8 mouse cellular contexts compared by ENCODE assay signal in genomic region chr19:46607424-46607823, GRCm38 (mm10). TPM values are rescaled to one million over a fixed set of nuclear protein-coding genes. Genes with fewer than 3 reads are reported as not detected.
DNase-seq lines count a peak whose midpoint lies in the region; ATAC-seq and TF ChIP-seq lines count a peak whose summit lies in the region.

No protein-coding gene starts in this region.

- intact Hi-C loops in heart, postnatal 14 days (cut with DNase I), result loop anchor here (2.0 kb wide), 1 partner anchor 39 kb away; no protein-coding TSS in a partner anchor

- H3K27ac ChIP-seq in MEL (ENCODE audit: control insufficient read depth, low read depth, low read length), result no peak overlapping the region
- no peak overlapping the region for H3K27ac ChIP-seq in forebrain, embryonic 14.5 days (ENCODE audit: low read depth, low read length)

- no peak overlapping the region for H3K9ac ChIP-seq in MEL (ENCODE audit: control insufficient read depth, low read depth, low read length, poor library complexity, severe bottlenecking)
- H3K9ac ChIP-seq in forebrain, embryonic 14.5 days (ENCODE audit: low read length), result no peak overlapping the region

- ATAC-seq in forebrain, embryonic 14.5 days, result no peak

- no peaks in the 10 kb centered on the region for H3K27me3 ChIP-seq in MEL (ENCODE audit: control insufficient read depth in 1 of 2, insufficient read depth in 2 of 2, low read length in 2 of 2)
- H3K27me3 ChIP-seq in forebrain, embryonic 14.5 days (replicated peaks; ENCODE audit: control insufficient read depth, insufficient read depth, low read length), result no peaks in the 10 kb centered on the region

- TF ChIP-seq RAD21 in MEL (IDR thresholded peaks at IDR 0.05; ENCODE audit: low read depth, low read length), result peak; percentile 26

- DNase-seq in kidney, adult 9 months, result peak; percentile 43
- DNase-seq in kidney, adult 11 months, result no peak
- DNase-seq in MEL (ENCODE audit: low read depth, low spot score), result peak; percentile 89
- DNase-seq in heart, postnatal 14 days, result peak; percentile 43 to 44
- DNase-seq in naive thymus-derived CD4-positive, alpha-beta T cell, adult 2 months (ENCODE audit: low read depth), result peak; percentile 68
- no peak for DNase-seq in frontal cortex, postnatal 10 days (ENCODE audit: low spot score in 2 of 2)
- DNase-seq in forebrain, embryonic 14.5 days (ENCODE audit: low spot score), result no peak
- no peak for DNase-seq in ovary, postnatal 36 days (ENCODE audit: low spot score)

- no peak overlapping the region for H3K4me3 ChIP-seq in MEL (ENCODE audit: control insufficient read depth in 1 of 2, insufficient read depth in 1 of 2, low read depth in 2 of 2, low read length in 2 of 2)
- H3K4me3 ChIP-seq in forebrain, embryonic 14.5 days (ENCODE audit: low read depth, low read length), result no peak overlapping the region

- H3K79me2 ChIP-seq in MEL (ENCODE audit: control insufficient read depth, insufficient read depth, low read length, poor library complexity), result peaks cover 17% of the 10 kb centered on the region

- TF ChIP-seq CTCF in MEL (IDR thresholded peaks at IDR 0.05 in 2 of 3, conservative IDR thresholded peaks at IDR 0.05 in 1 of 3; ENCODE audit: control insufficient read depth in 1 of 3, insufficient read depth in 1 of 3, low read depth in 2 of 3, low read length in 3 of 3, poor library complexity in 1 of 3, severe bottlenecking in 1 of 3), result peak; percentile 63 to 71 (median 67)

- WGBS in forebrain, embryonic 14.5 days, result 74% methylated on average over 7 of the region's 7 CpGs

- H3K4me2 ChIP-seq in forebrain, embryonic 14.5 days (ENCODE audit: low read length), result no peak overlapping the region

- no peak for TF ChIP-seq EP300 in MEL (IDR thresholded peaks at IDR 0.05; ENCODE audit: low read depth in 1 of 2, low read length in 2 of 2)

- peaks cover 5 to 14% of the 10 kb centered on the region in 2 experiments; a peak in 2 of 4 replicates for H3K4me1 ChIP-seq in MEL (ENCODE audit: control insufficient read depth in 1 of 2, insufficient read depth in 2 of 2, low read length in 2 of 2)
- no peaks in the 10 kb centered on the region for H3K4me1 ChIP-seq in forebrain, embryonic 14.5 days (ENCODE audit: control insufficient read depth, insufficient read depth, low read length)

- peaks cover 4 to 6% of the 10 kb centered on the region in 2 experiments; a peak in 3 of 4 replicates for H3K36me3 ChIP-seq in MEL (ENCODE audit: control insufficient read depth in 1 of 2, insufficient read depth in 2 of 2, low read length in 2 of 2)
- peaks cover 41% of the 10 kb centered on the region for H3K36me3 ChIP-seq in forebrain, embryonic 14.5 days (ENCODE audit: control insufficient read depth, insufficient read depth, low read length)

- no peaks in the 10 kb centered on the region for H3K9me3 ChIP-seq in MEL (replicated peaks; ENCODE audit: insufficient read depth, low read length)
- no peaks in the 10 kb centered on the region for H3K9me3 ChIP-seq in forebrain, embryonic 14.5 days (replicated peaks; ENCODE audit: control insufficient read depth, low read length)

- TF ChIP-seq POLR2A in MEL (IDR thresholded peaks at IDR 0.05; ENCODE audit: control insufficient read depth in 1 of 2, insufficient read depth in 1 of 2, low read depth in 1 of 2, low read length in 2 of 2, poor library complexity in 1 of 2), result no peak

TF ChIP-seq in MEL, 35 proteins besides CTCF, POLR2A, EP300 and RAD21:
- TF ChIP-seq MEF2A (IDR thresholded peaks at IDR 0.05; ENCODE audit: extremely low read depth, insufficient replicate concordance, low read depth, low read length, poor library complexity, severe bottlenecking) (no peak), HCFC1 (IDR thresholded peaks at IDR 0.05; ENCODE audit: low read depth, low read length) (no peak), ZMIZ1 (IDR thresholded peaks at IDR 0.05; ENCODE audit: low read depth, low read length) (no peak), TBP (IDR thresholded peaks at IDR 0.05; ENCODE audit: low read depth, low read length) (0 out of 2 replicates have a peak, but pooled peaks have one; percentile 32), MYC (IDR thresholded peaks at IDR 0.05; ENCODE audit: low read depth, low read length) (0 out of 2 replicates have a peak, but pooled peaks have one; percentile 28), POLR2AphosphoS2 (IDR thresholded peaks at IDR 0.05; ENCODE audit: low read length) (no peak), JUND (IDR thresholded peaks at IDR 0.05; ENCODE audit: low read depth, low read length) (no peak), ELF1 (IDR thresholded peaks at IDR 0.05; ENCODE audit: low read depth, low read length) (0 out of 2 replicates have a peak, but pooled peaks have one; percentile 12), SIN3A (IDR thresholded peaks at IDR 0.05; ENCODE audit: low read length) (0 out of 2 replicates have a peak, but pooled peaks have one; percentile 43), SMC3 (IDR thresholded peaks at IDR 0.05; ENCODE audit: low read depth, low read length) (peak; percentile 61), MYB (IDR thresholded peaks at IDR 0.05; ENCODE audit: low read depth, low read length) (no peak), MAZ (IDR thresholded peaks at IDR 0.05; ENCODE audit: low read depth, low read length) (0 out of 2 replicates have a peak, but pooled peaks have one; percentile 11), USF2 (IDR thresholded peaks at IDR 0.05; ENCODE audit: borderline replicate concordance in 1 of 2, insufficient read depth in 1 of 2, low read depth in 1 of 2, low read length in 2 of 2) (no peak), E2F4 (IDR thresholded peaks at IDR 0.05; ENCODE audit: borderline replicate concordance, low read depth, low read length) (no peak)

RNA-seq across cellular contexts. Expression of gene Wbp1l, which starts 8.5 kb away (rescaled TPM):
- 47.0 and 52.9 TPM in 2 replicates for total RNA-seq in MEL (2012; rRNA removed)
- 10 to 100 TPM in 1 of 2 experiments, not detected in 1; 70.0 TPM for polyA plus RNA-seq in MEL (2012; ENCODE audit: insufficient read depth in 1 of 2, insufficient read length in 2 of 2, low read depth in 1 of 2, low replicate concordance in 2 of 2, missing spikeins in 1 of 2)
- total RNA-seq in heart, postnatal 14 days (2021), result 10 to 100 TPM; 60.3 to 68.7 TPM
- 23.6 and 25.5 TPM in 2 replicates for polyA plus RNA-seq in forebrain, embryonic 14.5 days (2014; fragmentation: Nextera tagmentation; extraction: Ambion mirVana)

RNA-seq across cellular contexts. Expression of gene Sfxn2, which starts 34.3 kb away (rescaled TPM):
- 16.1 and 20.3 TPM in 2 replicates for total RNA-seq in MEL (2012; rRNA removed)
- 10 to 100 TPM; 21.2 to 36.6 TPM for polyA plus RNA-seq in MEL (2012; ENCODE audit: insufficient read depth in 1 of 2, insufficient read length in 2 of 2, low read depth in 1 of 2, low replicate concordance in 2 of 2, missing spikeins in 1 of 2)
- 1 to 10 TPM; 4.1 to 5.3 TPM for total RNA-seq in heart, postnatal 14 days (2021)
- 6.8 and 8.0 TPM in 2 replicates for polyA plus RNA-seq in forebrain, embryonic 14.5 days (2014; fragmentation: Nextera tagmentation; extraction: Ambion mirVana)

RNA-seq across cellular contexts. Expression of gene Arl3, which starts 34.4 kb away (rescaled TPM):
- 62.4 and 74.8 TPM in 2 replicates for total RNA-seq in MEL (2012; rRNA removed)
- polyA plus RNA-seq in MEL (2012; ENCODE audit: insufficient read depth in 1 of 2, insufficient read length in 2 of 2, low read depth in 1 of 2, low replicate concordance in 2 of 2, missing spikeins in 1 of 2), result 100 to 1,000 TPM in 1 of 2 experiments, not detected in 1; 123 TPM
- total RNA-seq in heart, postnatal 14 days (2021), result 10 to 100 TPM; 29.7 to 30.0 TPM
- 159 and 164 TPM in 2 replicates for polyA plus RNA-seq in forebrain, embryonic 14.5 days (2014; fragmentation: Nextera tagmentation; extraction: Ambion mirVana)

Comparison
In these comparisons a context has a peak if more than half of its experiments do, and no peak if none do; other contexts are left out.
1. DNase-seq: peak in kidney, adult 9 months (single experiment), MEL (single experiment), heart, postnatal 14 days (2 of 2) and naive thymus-derived CD4-positive, alpha-beta T cell, adult 2 months (single experiment); none in kidney, adult 11 months (single experiment), frontal cortex, postnatal 10 days (0 of 2), forebrain, embryonic 14.5 days (single experiment) and ovary, postnatal 36 days (single experiment).